10 mouse cellular contexts compared by ENCODE assay signal in genomic region chr10:60186191-60186945, GRCm38 (mm10). TPM values are rescaled to one million over a fixed set of nuclear protein-coding genes. Genes with fewer than 3 reads are reported as not detected.
DNase-seq lines count a peak whose midpoint lies in the region; ATAC-seq and TF ChIP-seq lines count a peak whose summit lies in the region.
"Had no signal": no experiment of that assay in that cellular context is flagged by ENCODE, and none has a peak within 500 bp of the region (broad histone marks: within the 10 kb centered on the region; RNA-seq: fewer than 3 reads in every experiment).

No protein-coding gene starts in this region.

- peak; percentile 26 for DNase-seq in lung, adult 2 months
- DNase-seq in lung, postnatal 25 days (ENCODE audit: low spot score), result no peak
- peak; percentile 69 for DNase-seq in cerebellum, adult 11 months
- DNase-seq in lung, postnatal 36 days, result peak; percentile 32
- DNase-seq in embryonic facial prominence, embryonic 10.5 days (ENCODE audit: low spot score), result no peak
- no peak for DNase-seq in left cerebral cortex, adult 2 months (ENCODE audit: extremely low spot score in 1 of 2, low spot score in 2 of 2)
- no peak for DNase-seq in layer of hippocampus, postnatal 25 days (ENCODE audit: extremely low spot score in 1 of 2, low spot score in 1 of 2)
- DNase-seq: gastrocnemius, postnatal 36 days; kidney, adult 9 months had no signal

- no peaks in the 10 kb centered on the region for H3K4me1 ChIP-seq in lung, adult 2 months (ENCODE audit: control insufficient read depth, insufficient read depth, low read length)
- H3K4me1 ChIP-seq in heart, embryonic 13.5 days, result peaks cover 13% of the 10 kb centered on the region
- H3K4me1 ChIP-seq in embryonic facial prominence, embryonic 10.5 days, result peaks cover 3% of the 10 kb centered on the region

- intact Hi-C loops in left cerebral cortex, adult 2 months (cut with DNase I), result no loop called here

- no peaks in the 10 kb centered on the region for H3K9me3 ChIP-seq in heart, embryonic 13.5 days
- no peaks in the 10 kb centered on the region for H3K9me3 ChIP-seq in embryonic facial prominence, embryonic 10.5 days

- no peak for TF ChIP-seq CTCF in lung, adult 2 months (IDR thresholded peaks at IDR 0.05; ENCODE audit: insufficient read depth, low read length)
- TF ChIP-seq CTCF in left cerebral cortex, adult 2 months (IDR thresholded peaks at IDR 0.05), result no peak

- peaks cover 65% of the 10 kb centered on the region for H3K27me3 ChIP-seq in heart, embryonic 13.5 days (replicated peaks)
- H3K27me3 ChIP-seq in embryonic facial prominence, embryonic 10.5 days (replicated peaks; ENCODE audit: low read depth, poor library complexity, severe bottlenecking), result peaks cover 22% of the 10 kb centered on the region

- no peak overlapping the region for H3K27ac ChIP-seq in heart, embryonic 13.5 days (replicated peaks)
- H3K27ac ChIP-seq in embryonic facial prominence, embryonic 10.5 days (replicated peaks), result no peak overlapping the region
- no peak overlapping the region for H3K27ac ChIP-seq in left cerebral cortex, adult 2 months

- no peak for TF ChIP-seq POLR2A in lung, adult 2 months (IDR thresholded peaks at IDR 0.05; ENCODE audit: borderline replicate concordance, extremely low read depth, low read depth, low read length)

- peak overlapping the region; percentile 31 for H3K4me2 ChIP-seq in heart, embryonic 13.5 days

- no peaks in the 10 kb centered on the region for H3K36me3 ChIP-seq in heart, embryonic 13.5 days
- peaks cover 36% of the 10 kb centered on the region for H3K36me3 ChIP-seq in embryonic facial prominence, embryonic 10.5 days (replicated peaks)

- H3K4me3 ChIP-seq in lung, adult 2 months (replicated peaks; ENCODE audit: extremely low read depth, low read depth, low read length), result no peak overlapping the region
- no peak overlapping the region; the same call in 1 of the 2 replicates for H3K4me3 ChIP-seq in heart, embryonic 13.5 days
- H3K4me3 ChIP-seq in embryonic facial prominence, embryonic 10.5 days, result no peak overlapping the region
- H3K4me3 ChIP-seq in left cerebral cortex, adult 2 months, result no peak overlapping the region

- no peak for ATAC-seq in heart, embryonic 13.5 days (ENCODE audit: extremely low read depth, insufficient number of reproducible peaks, low FRiP score, low TSS enrichment)

- H3K9ac ChIP-seq in heart, embryonic 13.5 days, result no peak overlapping the region

- 74% methylated on average over 44 of the region's 44 CpGs for WGBS in lung, adult 2 months
- 48% methylated on average over 44 of the region's 44 CpGs for WGBS in heart, embryonic 13.5 days
- WGBS in embryonic facial prominence, embryonic 10.5 days, result 87% methylated on average over 44 of the region's 44 CpGs

RNA-seq across cellular contexts. Expression of gene Chst3, which starts 32.7 kb away (rescaled TPM):
- 21.7 and 23.9 TPM in 2 replicates for polyA plus RNA-seq in lung, adult 2 months (2012; rRNA removed)
- polyA plus RNA-seq in heart, embryonic 13.5 days (2015; fragmentation: Nextera tagmentation; extraction: Ambion mirVana), result 0.43 and 0.60 TPM in 2 replicates
- polyA plus RNA-seq in embryonic facial prominence, embryonic 10.5 days (2016; fragmentation: Nextera tagmentation; extraction: Ambion mirVana), result 1.8 and 1.9 TPM in 2 replicates
- 1 to 10 TPM; 1.2 to 1.4 TPM for total RNA-seq in left cerebral cortex, adult 2 months (2021)
- 1 to 10 TPM; 2.8 to 3.1 TPM for total RNA-seq in layer of hippocampus, postnatal 25 days (2021)

Comparison
In these comparisons a context has a peak if more than half of its experiments do, and no peak if none do; other contexts are left out.
1. DNase-seq: peak in lung, adult 2 months (single experiment), cerebellum, adult 11 months (single experiment) and lung, postnatal 36 days (single experiment); none in lung, postnatal 25 days (single experiment), embryonic facial prominence, embryonic 10.5 days (single experiment), left cerebral cortex, adult 2 months (0 of 2) and layer of hippocampus, postnatal 25 days (0 of 2).